Mouse (Mus musculus): ENCODE data around the gene Pcbp4. TPM values are rescaled to one million over a fixed set of nuclear protein-coding genes. Genes with fewer than 3 reads are reported as not detected.
A peak's percentile ranks its signal among the peaks of the same experiment; 100 is the strongest.

The Pcbp4 gene
- polyA plus RNA-seq, 2 experiments = 5.7 to 11.3 TPM

GRCm38 (mm10) chr9:106450661-106451060, 2.4 kb upstream of the Pcbp4 start:
- DNase-seq (ENCODE audit: low read depth in 3 of 3, low spot score in 3 of 3) (no peak), ATAC-seq (ENCODE audit: insufficient read depth) (no peak)
- 37% methylated on average over 9 of the region's 9 CpGs for WGBS (ENCODE audit: insufficient replicate concordance)

GRCm38 (mm10) chr9:106451298-106451697, 1.8 kb upstream of the Pcbp4 start:
- no peak for DNase-seq (ENCODE audit: low read depth in 3 of 3, low spot score in 3 of 3)
- Histone ChIP-seq H3K9me3 (ENCODE audit: control insufficient read depth, low read length) (no peaks in the 10 kb centered on the region), H3K4me1 (replicated peaks; ENCODE audit: control insufficient read depth in 2 of 2, insufficient read depth in 2 of 2, low read length in 1 of 2) (peaks cover 11 to 20% of the 10 kb centered on the region in 2 experiments), H3K36me3 (replicated peaks; ENCODE audit: control insufficient read depth, insufficient read depth, low read depth) (no peaks in the 10 kb centered on the region), H3K4me2 (ENCODE audit: low read depth) (no peak overlapping the region), H3K4me3 (ENCODE audit: insufficient read depth in 1 of 2, low read depth in 2 of 2, low read length in 2 of 2) (no peak overlapping the region), H3K9ac (replicated peaks) (no peak overlapping the region), H3K27me3 (ENCODE audit: control insufficient read depth, insufficient read depth, low read length) (peaks cover 13% of the 10 kb centered on the region), H3K27ac (no peak overlapping the region)
- 67% methylated on average over 11 of the region's 11 CpGs for WGBS (ENCODE audit: insufficient replicate concordance)
- no peak for TF ChIP-seq CTCF (IDR thresholded peaks at IDR 0.05; ENCODE audit: low read depth)
- no peak for TF ChIP-seq EP300 (IDR thresholded peaks at IDR 0.05; ENCODE audit: low read depth)
- ATAC-seq (ENCODE audit: insufficient read depth) = no peak

More at GRCm38 (mm10) chr9:106450661-106451060, 2.4 kb upstream of the Pcbp4 start:
- Histone ChIP-seq H3K27ac (no peak overlapping the region), H3K4me3 (ENCODE audit: insufficient read depth in 1 of 2, low read depth in 2 of 2, low read length in 2 of 2) (no peak overlapping the region), H3K4me1 (replicated peaks; ENCODE audit: control insufficient read depth in 2 of 2, insufficient read depth in 2 of 2, low read length in 1 of 2) (peaks cover 11 to 24% of the 10 kb centered on the region in 2 experiments), H3K27me3 (ENCODE audit: control insufficient read depth, insufficient read depth, low read length) (peaks cover 13% of the 10 kb centered on the region), H3K36me3 (replicated peaks; ENCODE audit: control insufficient read depth, insufficient read depth, low read depth) (no peaks in the 10 kb centered on the region), H3K9me3 (ENCODE audit: control insufficient read depth, low read length) (no peaks in the 10 kb centered on the region), H3K9ac (replicated peaks) (no peak overlapping the region), H3K4me2 (ENCODE audit: low read depth) (peak overlapping the region; percentile 14; the same call in 1 of the 2 replicates)
- TF ChIP-seq EP300 (IDR thresholded peaks at IDR 0.05; ENCODE audit: low read depth) (no peak), CTCF (IDR thresholded peaks at IDR 0.05; ENCODE audit: low read depth) (no peak)

GRCm38 (mm10) chr9:106451899-106452298, 1.2 kb upstream of the Pcbp4 start:
- Histone ChIP-seq H3K9ac (replicated peaks) (no peak overlapping the region), H3K27me3 (ENCODE audit: control insufficient read depth, insufficient read depth, low read length) (peaks cover 13% of the 10 kb centered on the region), H3K4me3 (ENCODE audit: insufficient read depth in 1 of 2, low read depth in 2 of 2, low read length in 2 of 2) (no peak overlapping the region), H3K36me3 (replicated peaks; ENCODE audit: control insufficient read depth, insufficient read depth, low read depth) (no peaks in the 10 kb centered on the region), H3K9me3 (ENCODE audit: control insufficient read depth, low read length) (no peaks in the 10 kb centered on the region), H3K4me1 (replicated peaks; ENCODE audit: control insufficient read depth in 2 of 2, insufficient read depth in 2 of 2, low read length in 1 of 2) (peaks cover 11 to 15% of the 10 kb centered on the region in 2 experiments), H3K27ac (no peak overlapping the region), H3K4me2 (ENCODE audit: low read depth) (no peak overlapping the region)
- TF ChIP-seq EP300 (IDR thresholded peaks at IDR 0.05; ENCODE audit: low read depth) = no peak
- no peak for TF ChIP-seq CTCF (IDR thresholded peaks at IDR 0.05; ENCODE audit: low read depth)
- WGBS (ENCODE audit: insufficient replicate concordance) = 43% methylated on average over 2 of the region's 2 CpGs
- DNase-seq (ENCODE audit: low read depth in 3 of 3, low spot score in 3 of 3) = no peak
- ATAC-seq (ENCODE audit: insufficient read depth) = no peak

- peaks cover 13% of the 10 kb centered on the region for H3K27me3 ChIP-seq (ENCODE audit: control insufficient read depth, insufficient read depth, low read length)
- ATAC-seq (ENCODE audit: insufficient read depth) = no peak
- peaks cover 11 to 14% of the 10 kb centered on the region in 2 experiments for H3K4me1 ChIP-seq (replicated peaks; ENCODE audit: control insufficient read depth in 2 of 2, insufficient read depth in 2 of 2, low read length in 1 of 2)
- no peaks in the 10 kb centered on the region for H3K9me3 ChIP-seq (ENCODE audit: control insufficient read depth, low read length)
- no peak overlapping the region for H3K27ac ChIP-seq
- H3K9ac ChIP-seq (replicated peaks) = no peak overlapping the region
- DNase-seq (ENCODE audit: low read depth in 3 of 3, low spot score in 3 of 3) = no peak
- TF ChIP-seq EP300 (IDR thresholded peaks at IDR 0.05; ENCODE audit: low read depth) (no peak), CTCF (IDR thresholded peaks at IDR 0.05; ENCODE audit: low read depth) (no peak)
- H3K4me2 ChIP-seq (ENCODE audit: low read depth) = peak overlapping the region; percentile 67
- H3K36me3 ChIP-seq (replicated peaks; ENCODE audit: control insufficient read depth, insufficient read depth, low read depth) = no peaks in the 10 kb centered on the region
- 42% methylated on average over 6 of the region's 6 CpGs for WGBS (ENCODE audit: insufficient replicate concordance)
- no peak overlapping the region for H3K4me3 ChIP-seq (ENCODE audit: insufficient read depth in 1 of 2, low read depth in 2 of 2, low read length in 2 of 2)
Measured at GRCm38 (mm10) chr9:106452351-106452750, 740 bp upstream of the Pcbp4 start.

- Histone ChIP-seq H3K27me3 (ENCODE audit: control insufficient read depth, insufficient read depth, low read length) (peaks cover 13% of the 10 kb centered on the region), H3K27ac (no peak overlapping the region), H3K36me3 (replicated peaks; ENCODE audit: control insufficient read depth, insufficient read depth, low read depth) (no peaks in the 10 kb centered on the region), H3K4me3 (ENCODE audit: insufficient read depth in 1 of 2, low read depth in 2 of 2, low read length in 2 of 2) (peak overlapping the region in 1 of 2 experiments; percentile 58; a peak in 2 of 4 replicates), H3K9ac (replicated peaks) (no peak overlapping the region), H3K4me1 (replicated peaks; ENCODE audit: control insufficient read depth in 2 of 2, insufficient read depth in 2 of 2, low read length in 1 of 2) (peaks cover 9 to 11% of the 10 kb centered on the region in 2 experiments), H3K4me2 (ENCODE audit: low read depth) (peak overlapping the region; percentile 67), H3K9me3 (ENCODE audit: control insufficient read depth, low read length) (no peaks in the 10 kb centered on the region)
- 13% methylated on average over 7 of the region's 7 CpGs for WGBS (ENCODE audit: insufficient replicate concordance)
- ATAC-seq (ENCODE audit: insufficient read depth) (peak; percentile 7; the same call in 1 of the 2 replicates), DNase-seq (ENCODE audit: low read depth in 3 of 3, low spot score in 3 of 3) (no peak)
- TF ChIP-seq EP300 (IDR thresholded peaks at IDR 0.05; ENCODE audit: low read depth) = no peak
- TF ChIP-seq CTCF (IDR thresholded peaks at IDR 0.05; ENCODE audit: low read depth) = no peak
Measured at GRCm38 (mm10) chr9:106452821-106453220, 270 bp upstream of the Pcbp4 start.
